Mouse (Mus musculus): ENCODE results near the gene Fuca2. TPM values are rescaled to one million over a fixed set of nuclear protein-coding genes. Genes with fewer than 3 reads are reported as not detected.

Fuca2 gene
- polyA plus RNA-seq, 1 experiment from 2014 or later, result 26.4 TPM

Other genes with a start within 250 kb of the Fuca2 start
- 27.7 and 28.8 TPM in 2 replicates for gene Phactr2, start 25.1 kb upstream of the Fuca2 start, polyA plus RNA-seq (2014; fragmentation: Nextera tagmentation; extraction: Ambion mirVana)
- gene Adat2, start 53.4 kb downstream of the Fuca2 start, polyA plus RNA-seq (2014; fragmentation: Nextera tagmentation; extraction: Ambion mirVana), result 4.3 and 4.9 TPM in 2 replicates
- gene Pex3, start 53.6 kb downstream of the Fuca2 start, polyA plus RNA-seq (2014; fragmentation: Nextera tagmentation; extraction: Ambion mirVana), result 27.2 and 28.1 TPM in 2 replicates

Measured in limb, embryonic 11.5 days (tissue).